Mouse (Mus musculus) myocyte (in vitro differentiated cells): ENCODE data around the gene Dlg2.

Experiments used
- CEBPB ChIP-seq: IDR thresholded peaks from 2 replicates; pipeline ENCODE4 v1.6.1; 2011; ENCODE audit warnings: mild to moderate bottlenecking, moderate library complexity; ENCODE audit not compliant: poor library complexity, insufficient read depth, severe bottlenecking
- MAX ChIP-seq: IDR thresholded peaks from one replicate; pipeline ENCODE4 v1.6.1; 2011; ENCODE audit warnings: low read depth, mild to moderate bottlenecking, control low read depth
- MYOD1 ChIP-seq, 3 experiments: IDR thresholded peaks; one replicate each; pipeline ENCODE4 v1.6.1; 2011; ENCODE audit warnings: control low read depth in 2 of 3, low read depth in 2 of 3, mild to moderate bottlenecking in 2 of 3, moderate library complexity in 1 of 3; ENCODE audit not compliant: insufficient read length in 2 of 3, control insufficient read depth in 1 of 3
- POLR2A ChIP-seq: IDR thresholded peaks from one replicate; pipeline ENCODE4 v1.6.1; 2011; ENCODE audit warnings: low read depth, mild to moderate bottlenecking, control low read depth, moderate library complexity; ENCODE audit not compliant: insufficient read length
- POLR2AphosphoS2 ChIP-seq: IDR thresholded peaks from one replicate; pipeline ENCODE4 v1.6.1; 2011; ENCODE audit warnings: low read depth, control low read depth; ENCODE audit not compliant: insufficient read length
- REST ChIP-seq: IDR thresholded peaks from one replicate; pipeline ENCODE4 v1.6.1; 2011; ENCODE audit warnings: mild to moderate bottlenecking, control low read depth, moderate library complexity; ENCODE audit not compliant: insufficient read depth, insufficient read length
- SRF ChIP-seq: IDR thresholded peaks from one replicate; pipeline ENCODE4 v1.6.1; 2011; ENCODE audit warnings: low read depth; ENCODE audit not compliant: control insufficient read depth, insufficient read length
- TCF12 ChIP-seq: IDR thresholded peaks from one replicate; pipeline ENCODE4 v1.6.1; 2011; ENCODE audit warnings: mild to moderate bottlenecking, control low read depth; ENCODE audit not compliant: poor library complexity, insufficient read depth, severe bottlenecking
- USF1 ChIP-seq: IDR thresholded peaks from one replicate; pipeline ENCODE4 v1.6.1; 2011; ENCODE audit warnings: low read depth, mild to moderate bottlenecking, control low read depth, moderate library complexity

DNA sequence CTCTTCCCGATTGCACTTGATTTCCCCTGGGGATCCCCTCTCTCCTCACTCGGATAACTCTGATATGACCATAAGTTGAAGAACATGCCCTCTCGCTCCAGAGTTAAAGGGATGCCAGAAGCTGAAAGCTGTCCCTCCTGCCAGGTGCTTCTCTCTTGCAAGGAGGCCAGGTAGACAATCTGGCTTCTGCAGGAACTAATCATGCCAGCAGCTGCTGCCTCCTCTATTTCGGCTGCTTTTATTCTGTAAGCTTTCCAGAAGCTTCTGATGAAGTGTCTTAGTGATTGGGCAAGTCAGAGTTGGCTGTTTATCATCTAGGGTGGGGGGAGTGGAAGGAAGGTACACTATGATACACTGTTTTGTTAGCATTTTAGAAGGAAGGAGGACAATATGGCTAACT lies 1127.1 kb downstream of the Dlg2 start:
- TF ChIP-seq POLR2AphosphoS2 (no peak), POLR2A (no peak), MYOD1 (IDR thresholded peaks at IDR 0.05; ENCODE audit: control insufficient read depth in 1 of 3, insufficient read length in 2 of 3, low read depth in 2 of 3) (no peak), CEBPB (no peak), MAX (no peak), REST (no peak), USF1 (no peak), TCF12 (no peak), SRF (no peak)
